Mouse (Mus musculus) heart, postnatal 0 days (tissue): ENCODE results near the gene Baiap2.

ENCODE experiments used
- CTCF ChIP-seq: IDR thresholded peaks from 2 replicates; pipeline ENCODE4 v1.5.1; 2016; ENCODE audit warnings: antibody characterized with exemption, control low read depth, low read depth
- EP300 ChIP-seq: IDR thresholded peaks from 2 replicates; pipeline ENCODE4 v1.6.1; 2016; ENCODE audit warnings: antibody characterized with exemption, low read depth

DNA sequence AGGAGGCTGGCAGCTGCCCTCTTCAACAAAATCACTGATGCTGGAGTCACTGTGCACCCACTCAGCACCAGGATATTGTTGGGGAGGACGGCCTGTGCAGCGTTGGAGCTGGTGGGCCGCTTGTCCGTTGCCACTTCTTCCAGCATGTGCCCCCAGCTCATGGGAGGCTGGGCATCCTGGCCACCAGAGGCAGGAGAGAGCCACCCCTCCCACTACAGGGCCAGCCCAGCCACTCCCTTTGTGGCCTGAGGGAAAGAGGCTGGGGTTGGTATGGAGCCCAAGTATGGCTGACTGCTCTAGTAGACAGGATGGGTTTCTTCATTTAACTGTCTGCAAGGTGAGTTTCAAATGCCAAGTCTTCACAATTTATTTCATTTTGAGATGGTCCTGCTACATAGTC is 72.2 kb downstream of the Baiap2 start:
- TF ChIP-seq CTCF (no peak), EP300 (no peak)
